Mouse (Mus musculus): ENCODE data around the gene I0C0044D17Rik. TPM values are rescaled to one million over a fixed set of nuclear protein-coding genes. Genes with fewer than 3 reads are reported as not detected.
"Not testable (repeated sequence)": the region's sequence is repeated elsewhere in the genome, so short reads cannot be mapped to it uniquely, and the experiment has no call there.

Gene I0C0044D17Rik
- polyA plus RNA-seq, 1 experiment, result not detected

GRCm38 (mm10) chr4:98843906-98844597 is 20.4 kb upstream of the I0C0044D17Rik start:
- H3K27ac ChIP-seq (ENCODE audit: insufficient read depth, low read length), result no peak overlapping the region
- no peaks in the 10 kb centered on the region for H3K36me3 ChIP-seq (ENCODE audit: control insufficient read depth, insufficient read depth, low read length)
- no peak for DNase-seq (ENCODE audit: low read depth in 1 of 2, low spot score in 2 of 2)
- no peak overlapping the region for H3K4me3 ChIP-seq (ENCODE audit: extremely low read depth, insufficient read depth, insufficient read length)
- 82% methylated on average over 7 of the region's 7 CpGs for WGBS
- no peaks in the 10 kb centered on the region for H3K27me3 ChIP-seq (ENCODE audit: control insufficient read depth, insufficient read depth, low read length)
- TF ChIP-seq CTCF (IDR thresholded peaks at IDR 0.05; ENCODE audit: extremely low read depth, insufficient read depth, insufficient read length, insufficient replicate concordance) (no peak), POLR2A (IDR thresholded peaks at IDR 0.05; ENCODE audit: low read depth, low read length) (no peak)
- H3K4me1 ChIP-seq (ENCODE audit: control insufficient read depth, insufficient read depth, insufficient read length), result no peaks in the 10 kb centered on the region

- not testable (repeated sequence) for H3K27me3 ChIP-seq (ENCODE audit: control insufficient read depth, insufficient read depth, low read length); H3K4me3 ChIP-seq (ENCODE audit: extremely low read depth, insufficient read depth, insufficient read length); DNase-seq (ENCODE audit: low read depth in 1 of 2, low spot score in 2 of 2); H3K36me3 ChIP-seq (ENCODE audit: control insufficient read depth, insufficient read depth, low read length); H3K4me1 ChIP-seq (ENCODE audit: control insufficient read depth, insufficient read depth, insufficient read length); H3K27ac ChIP-seq (ENCODE audit: insufficient read depth, low read length)
- WGBS, result 93% methylated on average over 6 of the region's 6 CpGs
Observed at GRCm38 (mm10) chr4:98841251-98841650, 17.6 kb upstream of the I0C0044D17Rik start.

- no peak for TF ChIP-seq CTCF (IDR thresholded peaks at IDR 0.05; ENCODE audit: extremely low read depth, insufficient read depth, insufficient read length, insufficient replicate concordance)
- TF ChIP-seq POLR2A (IDR thresholded peaks at IDR 0.05; ENCODE audit: low read depth, low read length), result no peak
- Histone ChIP-seq H3K36me3 (ENCODE audit: control insufficient read depth, insufficient read depth, low read length) (no peaks in the 10 kb centered on the region), H3K4me3 (ENCODE audit: extremely low read depth, insufficient read depth, insufficient read length) (no peak overlapping the region), H3K27me3 (ENCODE audit: control insufficient read depth, insufficient read depth, low read length) (no peaks in the 10 kb centered on the region), H3K27ac (ENCODE audit: insufficient read depth, low read length) (no peak overlapping the region), H3K4me1 (ENCODE audit: control insufficient read depth, insufficient read depth, insufficient read length) (no peaks in the 10 kb centered on the region)
- WGBS, result 80% methylated on average over 6 of the region's 6 CpGs
- DNase-seq (ENCODE audit: low read depth in 1 of 2, low spot score in 2 of 2), result no peak
Observed at GRCm38 (mm10) chr4:98840526-98840925, 16.9 kb upstream of the I0C0044D17Rik start.

DNA sequence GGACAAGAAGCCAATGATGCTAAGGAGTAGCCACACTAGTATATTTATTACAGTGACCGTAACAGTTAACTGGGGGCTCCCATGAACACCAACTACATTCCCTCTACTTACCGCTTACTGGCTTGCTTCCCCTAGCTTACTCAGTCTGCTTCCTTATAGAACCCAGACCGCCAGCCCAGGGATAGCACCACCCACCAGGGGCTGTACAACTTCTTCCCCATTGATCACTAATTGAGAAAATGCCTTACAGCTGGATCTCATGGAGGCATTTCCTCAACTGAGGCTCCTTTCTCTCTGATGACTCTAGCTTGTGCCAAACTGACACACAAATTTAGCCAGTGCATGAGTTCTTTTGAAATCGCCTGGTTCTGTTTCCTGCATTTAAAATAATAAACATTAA is 15.3 kb upstream of the I0C0044D17Rik start:
- H3K4me1 ChIP-seq (ENCODE audit: control insufficient read depth, insufficient read depth, insufficient read length), result no peaks in the 10 kb centered on the region
- no peak overlapping the region for H3K4me3 ChIP-seq (ENCODE audit: extremely low read depth, insufficient read depth, insufficient read length)
- TF ChIP-seq CTCF (IDR thresholded peaks at IDR 0.05; ENCODE audit: extremely low read depth, insufficient read depth, insufficient read length, insufficient replicate concordance), result no peak
- TF ChIP-seq POLR2A (IDR thresholded peaks at IDR 0.05; ENCODE audit: low read depth, low read length), result no peak
- H3K27ac ChIP-seq (ENCODE audit: insufficient read depth, low read length), result no peak overlapping the region
- WGBS, result 87% methylated on average over 4 of the region's 4 CpGs
- H3K36me3 ChIP-seq (ENCODE audit: control insufficient read depth, insufficient read depth, low read length), result no peaks in the 10 kb centered on the region
- no peak for DNase-seq (ENCODE audit: low read depth in 1 of 2, low spot score in 2 of 2)
- H3K27me3 ChIP-seq (ENCODE audit: control insufficient read depth, insufficient read depth, low read length), result no peaks in the 10 kb centered on the region

DNA sequence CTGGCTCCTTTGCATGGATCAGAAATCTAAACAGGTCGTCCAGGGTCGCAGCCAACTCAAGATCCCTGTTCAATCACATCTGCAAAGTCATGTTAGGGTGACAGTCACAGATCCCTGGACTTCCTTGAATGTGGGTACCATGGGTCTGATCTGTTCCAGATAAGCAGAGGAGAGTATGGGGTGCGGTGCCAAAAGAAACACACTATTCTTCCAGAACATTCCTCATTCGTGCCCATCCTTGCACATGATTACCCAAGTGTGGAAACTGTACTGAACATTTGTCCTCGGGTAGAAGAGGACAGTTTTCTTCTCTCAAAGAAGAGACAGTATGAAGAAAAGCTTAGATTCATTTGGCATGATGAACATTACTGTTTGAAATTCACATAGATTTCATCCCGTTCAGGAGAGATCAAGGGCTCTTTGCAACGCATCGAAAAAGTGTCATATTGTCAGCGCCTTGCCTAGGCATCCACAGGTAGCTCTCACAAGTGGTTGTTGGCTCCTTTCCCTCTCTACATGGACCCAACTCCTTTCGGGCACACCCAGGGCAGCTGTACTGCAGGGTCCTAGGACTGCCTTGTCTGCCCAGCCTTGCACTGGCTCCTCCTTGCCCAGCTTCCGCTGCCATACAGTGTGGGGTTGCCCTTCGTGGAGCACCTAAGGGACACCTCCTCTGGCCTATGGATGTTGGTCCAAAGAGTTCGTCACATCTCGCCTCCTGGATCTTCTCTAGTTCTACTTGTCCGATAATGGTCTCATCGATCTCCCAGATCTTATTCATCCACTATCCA is 14.3 kb upstream of the I0C0044D17Rik start:
- no peak overlapping the region for H3K4me3 ChIP-seq (ENCODE audit: extremely low read depth, insufficient read depth, insufficient read length)
- 90% methylated on average over 16 of the region's 16 CpGs for WGBS
- TF ChIP-seq CTCF (IDR thresholded peaks at IDR 0.05; ENCODE audit: extremely low read depth, insufficient read depth, insufficient read length, insufficient replicate concordance) (no peak), POLR2A (IDR thresholded peaks at IDR 0.05; ENCODE audit: low read depth, low read length) (no peak)
- H3K27me3 ChIP-seq (ENCODE audit: control insufficient read depth, insufficient read depth, low read length), result no peaks in the 10 kb centered on the region
- no peak overlapping the region for H3K27ac ChIP-seq (ENCODE audit: insufficient read depth, low read length)
- no peaks in the 10 kb centered on the region for H3K36me3 ChIP-seq (ENCODE audit: control insufficient read depth, insufficient read depth, low read length)
- DNase-seq (ENCODE audit: low read depth in 1 of 2, low spot score in 2 of 2), result no peak
- H3K4me1 ChIP-seq (ENCODE audit: control insufficient read depth, insufficient read depth, insufficient read length), result no peaks in the 10 kb centered on the region

- no peak for DNase-seq (ENCODE audit: low read depth in 1 of 2, low spot score in 2 of 2)
- TF ChIP-seq POLR2A (IDR thresholded peaks at IDR 0.05; ENCODE audit: low read depth, low read length) (no peak), CTCF (IDR thresholded peaks at IDR 0.05; ENCODE audit: extremely low read depth, insufficient read depth, insufficient read length, insufficient replicate concordance) (no peak)
- no peaks in the 10 kb centered on the region for H3K36me3 ChIP-seq (ENCODE audit: control insufficient read depth, insufficient read depth, low read length)
- H3K4me3 ChIP-seq (ENCODE audit: extremely low read depth, insufficient read depth, insufficient read length), result no peak overlapping the region
- no peaks in the 10 kb centered on the region for H3K27me3 ChIP-seq (ENCODE audit: control insufficient read depth, insufficient read depth, low read length)
- no peaks in the 10 kb centered on the region for H3K4me1 ChIP-seq (ENCODE audit: control insufficient read depth, insufficient read depth, insufficient read length)
- no peak overlapping the region for H3K27ac ChIP-seq (ENCODE audit: insufficient read depth, low read length)
- 26% methylated on average over 5 of the region's 5 CpGs for WGBS
Observed at GRCm38 (mm10) chr4:98836519-98836918, 12.9 kb upstream of the I0C0044D17Rik start.

- TF ChIP-seq POLR2A (IDR thresholded peaks at IDR 0.05; ENCODE audit: low read depth, low read length) (no peak), CTCF (IDR thresholded peaks at IDR 0.05; ENCODE audit: extremely low read depth, insufficient read depth, insufficient read length, insufficient replicate concordance) (no peak)
- H3K4me1 ChIP-seq (ENCODE audit: control insufficient read depth, insufficient read depth, insufficient read length), result no peaks in the 10 kb centered on the region
- H3K27ac ChIP-seq (ENCODE audit: insufficient read depth, low read length), result no peak overlapping the region
- no peak overlapping the region for H3K4me3 ChIP-seq (ENCODE audit: extremely low read depth, insufficient read depth, insufficient read length)
- no peak for DNase-seq (ENCODE audit: low read depth in 1 of 2, low spot score in 2 of 2)
- WGBS, result 84% methylated on average over 4 of the region's 4 CpGs
- H3K27me3 ChIP-seq (ENCODE audit: control insufficient read depth, insufficient read depth, low read length), result no peaks in the 10 kb centered on the region
- H3K36me3 ChIP-seq (ENCODE audit: control insufficient read depth, insufficient read depth, low read length), result no peaks in the 10 kb centered on the region
Observed at GRCm38 (mm10) chr4:98834782-98835181, 11.1 kb upstream of the I0C0044D17Rik start.
